Mouse (Mus musculus): Measurements from ENCODE around the gene Rex1bd.

Rex1bd gene

GRCm38 (mm10) chr8:70501820-70502529 is 4.6 kb downstream of the Rex1bd start:
- no peak for DNase-seq (ENCODE audit: low read depth)

- no peak for DNase-seq (ENCODE audit: low read depth)
Observed at GRCm38 (mm10) chr8:70500386-70501301, 5.9 kb downstream of the Rex1bd start.

GRCm38 (mm10) chr8:70495771-70496062 is 10.8 kb downstream of the Rex1bd start:
- DNase-seq (ENCODE audit: low read depth) = no peak

- no peak for DNase-seq (ENCODE audit: low read depth)
Observed at GRCm38 (mm10) chr8:70495001-70495770, 11.4 kb downstream of the Rex1bd start.

- DNase-seq (ENCODE audit: low read depth) = no peak
Observed at GRCm38 (mm10) chr8:70494416-70494945, 12.1 kb downstream of the Rex1bd start.

GRCm38 (mm10) chr8:70493692-70494415 is 12.7 kb downstream of the Rex1bd start:
- DNase-seq (ENCODE audit: low read depth) = no peak

GRCm38 (mm10) chr8:70492664-70493640 is 13.6 kb downstream of the Rex1bd start, which contains the start of gene Crlf1:
Gene Crlf1 (plus strand): TSS chr8:70493158.
- no peak for DNase-seq (ENCODE audit: low read depth)

GRCm38 (mm10) chr8:70490880-70491495 is 15.6 kb downstream of the Rex1bd start:
- DNase-seq (ENCODE audit: low read depth) = no peak

GRCm38 (mm10) chr8:70490061-70490879 is 16.3 kb downstream of the Rex1bd start:
- DNase-seq (ENCODE audit: low read depth) = no peak

- no peak for DNase-seq (ENCODE audit: low read depth)
Observed at GRCm38 (mm10) chr8:70489576-70489975, 17.0 kb downstream of the Rex1bd start.

GRCm38 (mm10) chr8:70488931-70489470 is 17.6 kb downstream of the Rex1bd start:
- no peak for DNase-seq (ENCODE audit: low read depth)

GRCm38 (mm10) chr8:70487993-70488796 is 18.4 kb downstream of the Rex1bd start:
- no peak for DNase-seq (ENCODE audit: low read depth)

- DNase-seq (ENCODE audit: low read depth) = no peak
Observed at GRCm38 (mm10) chr8:70486941-70487520, 19.5 kb downstream of the Rex1bd start, which contains the start of gene Tmem59l. Gene Tmem59l (minus strand): TSS chr8:70487358.

- no peak for DNase-seq (ENCODE audit: low read depth)
Observed at GRCm38 (mm10) chr8:70486191-70486681, 20.3 kb downstream of the Rex1bd start.

GRCm38 (mm10) chr8:70482943-70483342 is 23.6 kb downstream of the Rex1bd start:
- no peak for DNase-seq (ENCODE audit: low read depth)

- DNase-seq (ENCODE audit: low read depth) = no peak
Observed at GRCm38 (mm10) chr8:70481908-70482307, 24.6 kb downstream of the Rex1bd start.
